Comparison of ENCODE assay signal across 8 mouse cellular contexts in genomic region chr11:46062993-46063731, GRCm38 (mm10). TPM values are rescaled to one million over a fixed set of nuclear protein-coding genes. Genes with fewer than 3 reads are reported as not detected.
A peak's percentile ranks its signal among the peaks of the same experiment; 100 is the strongest.
DNase-seq lines count a peak whose midpoint lies in the region; ATAC-seq and TF ChIP-seq lines count a peak whose summit lies in the region.

No protein-coding gene starts in this region.

- H3K36me3 ChIP-seq in MEL (ENCODE audit: control insufficient read depth in 1 of 2, insufficient read depth in 2 of 2, low read length in 2 of 2) = peaks cover 0 to 16% of the 10 kb centered on the region in 2 experiments; a peak in 2 of 4 replicates
- H3K36me3 ChIP-seq in heart, embryonic 12.5 days = peaks cover 49% of the 10 kb centered on the region
- no peaks in the 10 kb centered on the region for H3K36me3 ChIP-seq in lung, postnatal 0 days (ENCODE audit: insufficient read depth, low read length)
- peaks cover 29% of the 10 kb centered on the region for H3K36me3 ChIP-seq in limb, embryonic 10.5 days
- H3K36me3 ChIP-seq in forebrain, embryonic 11.5 days (ENCODE audit: control insufficient read depth, insufficient read depth, low read length) = no peaks in the 10 kb centered on the region

- ATAC-seq in heart, embryonic 12.5 days (ENCODE audit: insufficient number of reproducible peaks, low FRiP score) = no peak
- ATAC-seq in lung, postnatal 0 days = peak; percentile 46
- no peak for ATAC-seq in cerebellum, adult (ENCODE audit: insufficient number of reproducible peaks, low FRiP score, low TSS enrichment)
- ATAC-seq in forebrain, embryonic 11.5 days (replicated peaks; ENCODE audit: low FRiP score) = no peak

- 38% methylated on average over 9 of the region's 9 CpGs for WGBS in heart, embryonic 12.5 days
- WGBS in lung, postnatal 0 days = 28% methylated on average over 9 of the region's 9 CpGs
- WGBS in limb, embryonic 10.5 days = 68% methylated on average over 9 of the region's 9 CpGs
- 68% methylated on average over 9 of the region's 9 CpGs for WGBS in forebrain, embryonic 11.5 days

- peak; percentile 44 for TF ChIP-seq CTCF in layer of hippocampus, adult 2 months (conservative IDR thresholded peaks at IDR 0.05)
- TF ChIP-seq CTCF in MEL (IDR thresholded peaks at IDR 0.05 in 2 of 3, conservative IDR thresholded peaks at IDR 0.05 in 1 of 3; ENCODE audit: control insufficient read depth in 1 of 3, insufficient read depth in 1 of 3, low read depth in 2 of 3, low read length in 3 of 3, poor library complexity in 1 of 3, severe bottlenecking in 1 of 3) = peak in 2 of 3 experiments; percentile 17 to 26; a peak in 2 of 6 replicates
- TF ChIP-seq CTCF in lung, postnatal 0 days (IDR thresholded peaks at IDR 0.05) = peak; percentile 71

- no peak overlapping the region for H3K9ac ChIP-seq in MEL (ENCODE audit: control insufficient read depth, low read depth, low read length, poor library complexity, severe bottlenecking)
- peak overlapping the region; percentile 55; the same call in 1 of the 2 replicates for H3K9ac ChIP-seq in heart, embryonic 12.5 days
- no peak overlapping the region for H3K9ac ChIP-seq in lung, postnatal 0 days (replicated peaks; ENCODE audit: low read depth)
- H3K9ac ChIP-seq in forebrain, embryonic 11.5 days (ENCODE audit: low read length) = no peak overlapping the region

- no peak for TF ChIP-seq RAD21 in MEL (IDR thresholded peaks at IDR 0.05; ENCODE audit: low read depth, low read length)

- DNase-seq in layer of hippocampus, adult 2 months (ENCODE audit: low spot score in 2 of 2) = no peak
- DNase-seq in layer of hippocampus, postnatal 36 days = no peak
- DNase-seq in MEL (ENCODE audit: low read depth, low spot score) = no peak
- DNase-seq in lung, postnatal 0 days (ENCODE audit: low spot score) = peak; percentile 87
- no peak for DNase-seq in limb, embryonic 10.5 days (ENCODE audit: low spot score)
- no peak for DNase-seq in forebrain, embryonic 11.5 days (ENCODE audit: low spot score)

- no peak overlapping the region for H3K4me3 ChIP-seq in layer of hippocampus, adult 2 months
- H3K4me3 ChIP-seq in MEL (ENCODE audit: control insufficient read depth in 1 of 2, insufficient read depth in 1 of 2, low read depth in 2 of 2, low read length in 2 of 2) = no peak overlapping the region
- H3K4me3 ChIP-seq in heart, embryonic 12.5 days = no peak overlapping the region
- no peak overlapping the region for H3K4me3 ChIP-seq in lung, postnatal 0 days (ENCODE audit: low read depth, low read length)
- no peak overlapping the region for H3K4me3 ChIP-seq in limb, embryonic 10.5 days
- no peak overlapping the region for H3K4me3 ChIP-seq in forebrain, embryonic 11.5 days (ENCODE audit: low read depth, low read length)

- no peaks in the 10 kb centered on the region for H3K9me3 ChIP-seq in MEL (replicated peaks; ENCODE audit: insufficient read depth, low read length)
- H3K9me3 ChIP-seq in heart, embryonic 12.5 days (replicated peaks) = no peaks in the 10 kb centered on the region
- H3K9me3 ChIP-seq in lung, postnatal 0 days (ENCODE audit: low read length) = no peaks in the 10 kb centered on the region
- no peaks in the 10 kb centered on the region for H3K9me3 ChIP-seq in limb, embryonic 10.5 days (replicated peaks)
- no peaks in the 10 kb centered on the region for H3K9me3 ChIP-seq in forebrain, embryonic 11.5 days (ENCODE audit: control insufficient read depth, low read length)

- 0 out of 2 replicates have a peak overlapping the region, but pooled peaks have one; percentile 27 for H3K4me2 ChIP-seq in heart, embryonic 12.5 days
- H3K4me2 ChIP-seq in lung, postnatal 0 days (replicated peaks; ENCODE audit: low read depth, low read length) = 0 out of 2 replicates have a peak overlapping the region, but pooled peaks have one; percentile 0
- no peak overlapping the region for H3K4me2 ChIP-seq in forebrain, embryonic 11.5 days (ENCODE audit: low read depth, low read length, severe bottlenecking)

- H3K27ac ChIP-seq in layer of hippocampus, adult 2 months = peak overlapping the region; percentile 73
- no peak overlapping the region for H3K27ac ChIP-seq in MEL (ENCODE audit: control insufficient read depth, low read depth, low read length)
- peak overlapping the region; percentile 78 for H3K27ac ChIP-seq in heart, embryonic 12.5 days (ENCODE audit: poor library complexity, severe bottlenecking)
- peak overlapping the region; percentile 82 for H3K27ac ChIP-seq in lung, postnatal 0 days (ENCODE audit: low read length)
- H3K27ac ChIP-seq in limb, embryonic 10.5 days = no peak overlapping the region; the same call in 1 of the 2 replicates
- H3K27ac ChIP-seq in forebrain, embryonic 11.5 days (ENCODE audit: low read depth, low read length) = no peak overlapping the region

- H3K4me1 ChIP-seq in MEL (ENCODE audit: control insufficient read depth in 1 of 2, insufficient read depth in 2 of 2, low read length in 2 of 2) = peaks cover 9 to 15% of the 10 kb centered on the region in 2 experiments
- H3K4me1 ChIP-seq in heart, embryonic 12.5 days (replicated peaks) = peaks cover 73% of the 10 kb centered on the region
- H3K4me1 ChIP-seq in lung, postnatal 0 days (ENCODE audit: insufficient read depth, low read depth, low read length) = peaks cover 19% of the 10 kb centered on the region; the same call in 1 of the 2 replicates
- H3K4me1 ChIP-seq in limb, embryonic 10.5 days = peaks cover 30% of the 10 kb centered on the region
- no peaks in the 10 kb centered on the region for H3K4me1 ChIP-seq in forebrain, embryonic 11.5 days (replicated peaks; ENCODE audit: control insufficient read depth, insufficient read depth, low read length)

- no peak for TF ChIP-seq EP300 in MEL (IDR thresholded peaks at IDR 0.05; ENCODE audit: low read depth in 1 of 2, low read length in 2 of 2)
- peak; percentile 56; the same call in 1 of the 2 replicates for TF ChIP-seq EP300 in lung, postnatal 0 days (IDR thresholded peaks at IDR 0.05)

- H3K27me3 ChIP-seq in MEL (ENCODE audit: control insufficient read depth in 1 of 2, insufficient read depth in 2 of 2, low read length in 2 of 2) = no peaks in the 10 kb centered on the region; a peak in 1 of 4 replicates
- H3K27me3 ChIP-seq in heart, embryonic 12.5 days (replicated peaks) = no peaks in the 10 kb centered on the region
- no peaks in the 10 kb centered on the region for H3K27me3 ChIP-seq in lung, postnatal 0 days (replicated peaks; ENCODE audit: insufficient read depth, low read length)
- no peaks in the 10 kb centered on the region for H3K27me3 ChIP-seq in limb, embryonic 10.5 days (ENCODE audit: low read depth, poor library complexity, severe bottlenecking)
- H3K27me3 ChIP-seq in forebrain, embryonic 11.5 days (ENCODE audit: control insufficient read depth, insufficient read depth, low read length) = no peaks in the 10 kb centered on the region

- no peaks in the 10 kb centered on the region for H3K79me2 ChIP-seq in MEL (ENCODE audit: control insufficient read depth, insufficient read depth, low read length, poor library complexity)

- no peak for TF ChIP-seq POLR2A in MEL (IDR thresholded peaks at IDR 0.05; ENCODE audit: control insufficient read depth in 1 of 2, insufficient read depth in 1 of 2, low read depth in 1 of 2, low read length in 2 of 2, poor library complexity in 1 of 2)

TF ChIP-seq in MEL, 35 proteins besides CTCF, POLR2A, EP300 and RAD21:
- TF ChIP-seq MAZ (IDR thresholded peaks at IDR 0.05; ENCODE audit: low read depth, low read length) (no peak), NELFE (IDR thresholded peaks at IDR 0.05; ENCODE audit: low read depth, low read length) (no peak), TBP (IDR thresholded peaks at IDR 0.05; ENCODE audit: low read depth, low read length) (no peak), ZKSCAN1 (IDR thresholded peaks at IDR 0.05; ENCODE audit: low read depth, low read length) (no peak), TAL1 (IDR thresholded peaks at IDR 0.05; ENCODE audit: low read length) (no peak), USF1 (IDR thresholded peaks at IDR 0.05; ENCODE audit: low read depth, low read length) (peak; percentile 23; the same call in 1 of the 2 replicates), UBTF (IDR thresholded peaks at IDR 0.05; ENCODE audit: borderline replicate concordance, insufficient read depth, low read depth, low read length) (no peak), SMC3 (IDR thresholded peaks at IDR 0.05; ENCODE audit: low read depth, low read length) (0 out of 2 replicates have a peak, but pooled peaks have one; percentile 0), MXI1 (IDR thresholded peaks at IDR 0.05; ENCODE audit: low read depth, low read length) (no peak), POLR2AphosphoS5 (IDR thresholded peaks at IDR 0.05; ENCODE audit: borderline replicate concordance, low read depth, low read length) (no peak)

RNA-seq across cellular contexts. Expression of gene Adam19, which starts 7.4 kb away (rescaled TPM):
- 10 to 100 TPM; 11.3 to 12.6 TPM for total RNA-seq in layer of hippocampus, adult 2 months (2021)
- total RNA-seq in layer of hippocampus, postnatal 36 days (2021) = 10 to 100 TPM; 13.8 to 14.6 TPM
- total RNA-seq in MEL (2012; rRNA removed) = 0.12 and 0.16 TPM in 2 replicates
- polyA plus RNA-seq in MEL (2012; ENCODE audit: insufficient read depth in 1 of 2, insufficient read length in 2 of 2, low read depth in 1 of 2, low replicate concordance in 2 of 2, missing spikeins in 1 of 2) = under 1 TPM in 1 of 2 experiments, not detected in 1; 0.19 TPM
- 44.2 and 48.3 TPM in 2 replicates for polyA plus RNA-seq in heart, embryonic 12.5 days (2016; fragmentation: Nextera tagmentation; extraction: Ambion mirVana)
- polyA plus RNA-seq in lung, postnatal 0 days (2015; fragmentation: Nextera tagmentation; extraction: Ambion mirVana) = 11.4 and 12.4 TPM in 2 replicates
- polyA plus RNA-seq in limb, embryonic 10.5 days (2016; fragmentation: Nextera tagmentation; extraction: Ambion mirVana) = 10.8 and 14.4 TPM in 2 replicates
- 7.9 and 8.3 TPM in 2 replicates for polyA plus RNA-seq in forebrain, embryonic 11.5 days (2014; fragmentation: Nextera tagmentation; extraction: Ambion mirVana)

RNA-seq across cellular contexts. Expression of gene Gm12166, which starts 11.0 kb away (rescaled TPM):
- 1 to 10 TPM in 1 of 2 experiments, under 1 TPM in 1; 0.82 to 1.6 TPM for total RNA-seq in layer of hippocampus, adult 2 months (2021)
- total RNA-seq in layer of hippocampus, postnatal 36 days (2021) = 1 to 10 TPM; 1.9 to 2.0 TPM
- 3.9 and 6.8 TPM in 2 replicates for total RNA-seq in MEL (2012; rRNA removed)
- 1 to 10 TPM in 1 of 2 experiments, not detected in 1; 4.1 TPM for polyA plus RNA-seq in MEL (2012; ENCODE audit: insufficient read depth in 1 of 2, insufficient read length in 2 of 2, low read depth in 1 of 2, low replicate concordance in 2 of 2, missing spikeins in 1 of 2)
- 3.4 and 4.0 TPM in 2 replicates for polyA plus RNA-seq in heart, embryonic 12.5 days (2016; fragmentation: Nextera tagmentation; extraction: Ambion mirVana)
- polyA plus RNA-seq in lung, postnatal 0 days (2015; fragmentation: Nextera tagmentation; extraction: Ambion mirVana) = 8.0 and 8.3 TPM in 2 replicates
- 2.9 and 4.7 TPM in 2 replicates for polyA plus RNA-seq in limb, embryonic 10.5 days (2016; fragmentation: Nextera tagmentation; extraction: Ambion mirVana)
- 1.9 and 3.4 TPM in 2 replicates for polyA plus RNA-seq in forebrain, embryonic 11.5 days (2014; fragmentation: Nextera tagmentation; extraction: Ambion mirVana)

Comparison
In these comparisons a context has a peak if more than half of its experiments do, and no peak if none do; other contexts are left out.
1. H3K27ac ChIP-seq: peak in layer of hippocampus, adult 2 months (single experiment), heart, embryonic 12.5 days (single experiment) and lung, postnatal 0 days (single experiment); none in MEL (single experiment), limb, embryonic 10.5 days (single experiment) and forebrain, embryonic 11.5 days (single experiment).
2. Peak in every context shown above with its lines, with median percentiles within 50 percentile points of each other: CTCF ChIP-seq.